Mouse (Mus musculus): ENCODE measurements at regions not wholly inside any gene's neighbourhood (a gene's known extent, or its start where the extent isn't known, plus 50 kb on each side); places are given as distances from the start of the nearest gene placed in this dataset.

DNA sequence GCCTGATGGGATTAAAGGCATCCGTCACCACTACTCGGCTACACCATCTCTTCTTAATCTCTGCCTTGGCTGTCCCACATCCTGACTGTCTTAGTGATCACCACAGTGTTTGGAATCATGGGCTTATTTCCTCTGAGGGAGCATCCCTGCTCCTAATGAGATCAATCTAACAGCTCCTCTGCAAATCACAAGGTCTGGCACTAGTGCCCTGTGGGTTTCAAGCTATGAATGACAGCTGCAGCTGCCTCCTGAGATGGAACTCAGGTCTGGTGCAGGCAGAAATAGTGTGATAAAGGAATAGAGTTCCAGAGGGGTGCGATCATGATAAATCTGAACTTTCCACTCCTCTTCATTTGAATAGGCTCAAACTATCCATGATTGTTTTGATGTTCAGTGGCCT lies 330.2 kb upstream of the Gm10131 start:
- Histone ChIP-seq H3K27ac (ENCODE audit: low read depth, low read length) (no peak overlapping the region), H3K9me3 (ENCODE audit: control insufficient read depth, low read length) (no peaks in the 10 kb centered on the region), H3K36me3 (ENCODE audit: control insufficient read depth, insufficient read depth, low read length) (no peaks in the 10 kb centered on the region), H3K4me3 (ENCODE audit: low read length) (no peak overlapping the region), H3K4me2 (replicated peaks; ENCODE audit: low read depth, low read length) (no peak overlapping the region), H3K27me3 (ENCODE audit: control insufficient read depth, insufficient read depth, low read length) (no peaks in the 10 kb centered on the region), H3K4me1 (ENCODE audit: control insufficient read depth, insufficient read depth, low read length) (no peaks in the 10 kb centered on the region), H3K9ac (ENCODE audit: low read depth, low read length) (no peak overlapping the region)
- WGBS: 78% methylated on average over 3 of the region's 3 CpGs
- no peak for ATAC-seq (ENCODE audit: low FRiP score, low TSS enrichment)

DNA sequence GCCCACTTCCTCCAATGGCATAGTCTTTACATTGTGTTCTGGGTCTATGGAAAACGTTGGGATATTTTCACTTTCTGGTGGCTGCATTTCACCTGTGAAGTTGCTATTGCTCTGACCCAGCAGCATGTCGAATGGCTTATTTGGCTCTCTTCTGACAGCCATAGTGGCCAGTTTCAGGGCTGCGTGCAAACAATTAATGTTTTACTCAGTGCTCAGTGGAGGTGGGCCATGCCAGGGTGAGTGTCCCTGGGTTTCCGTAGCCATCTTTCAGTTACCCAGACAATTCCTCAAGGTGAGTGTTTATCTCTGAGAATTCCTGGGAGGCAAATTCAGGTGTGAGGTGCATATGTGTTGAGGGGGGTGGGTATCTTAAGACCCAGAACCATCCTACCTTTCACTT lies 329.2 kb upstream of the Gm10131 start:
- no peak overlapping the region for H3K27ac ChIP-seq (ENCODE audit: low read depth, low read length)
- no peak overlapping the region for H3K9ac ChIP-seq (ENCODE audit: low read depth, low read length)
- no peaks in the 10 kb centered on the region for H3K36me3 ChIP-seq (ENCODE audit: control insufficient read depth, insufficient read depth, low read length)
- no peaks in the 10 kb centered on the region for H3K9me3 ChIP-seq (ENCODE audit: control insufficient read depth, low read length)
- 80% methylated on average over 4 of the region's 4 CpGs for WGBS
- no peaks in the 10 kb centered on the region for H3K27me3 ChIP-seq (ENCODE audit: control insufficient read depth, insufficient read depth, low read length)
- ATAC-seq (ENCODE audit: low FRiP score, low TSS enrichment): no peak
- no peaks in the 10 kb centered on the region for H3K4me1 ChIP-seq (ENCODE audit: control insufficient read depth, insufficient read depth, low read length)
- no peak overlapping the region for H3K4me2 ChIP-seq (replicated peaks; ENCODE audit: low read depth, low read length)
- H3K4me3 ChIP-seq (ENCODE audit: low read length): no peak overlapping the region

DNA sequence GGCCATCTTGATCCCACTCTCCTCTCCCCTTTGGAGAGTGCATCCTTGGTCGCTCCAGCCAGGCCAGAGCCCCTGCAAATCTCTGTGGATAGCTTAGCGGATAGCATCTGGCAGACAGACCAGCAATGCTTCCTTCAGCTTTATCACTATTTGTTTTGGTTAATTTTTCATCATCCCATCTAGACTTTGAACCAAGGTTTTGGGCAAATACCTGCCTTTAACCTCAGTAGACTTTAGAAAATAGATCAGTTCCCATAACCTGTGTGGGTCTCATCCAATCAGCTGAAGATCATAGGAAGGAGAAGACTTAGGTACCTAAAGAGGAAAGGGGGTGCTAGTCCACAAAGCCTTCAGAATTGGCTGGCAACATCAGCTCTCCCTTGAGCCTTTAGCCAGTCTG lies 327.2 kb upstream of the Gm10131 start:
- H3K9ac ChIP-seq (ENCODE audit: low read depth, low read length): no peak overlapping the region
- no peaks in the 10 kb centered on the region for H3K27me3 ChIP-seq (ENCODE audit: control insufficient read depth, insufficient read depth, low read length)
- H3K27ac ChIP-seq (ENCODE audit: low read depth, low read length): no peak overlapping the region
- no peak for ATAC-seq (ENCODE audit: low FRiP score, low TSS enrichment)
- H3K4me3 ChIP-seq (ENCODE audit: low read length): no peak overlapping the region
- no peaks in the 10 kb centered on the region for H3K36me3 ChIP-seq (ENCODE audit: control insufficient read depth, insufficient read depth, low read length)
- no peak overlapping the region for H3K4me2 ChIP-seq (replicated peaks; ENCODE audit: low read depth, low read length)
- no peaks in the 10 kb centered on the region for H3K9me3 ChIP-seq (ENCODE audit: control insufficient read depth, low read length)
- 90% methylated on average over 2 of the region's 2 CpGs for WGBS
- H3K4me1 ChIP-seq (ENCODE audit: control insufficient read depth, insufficient read depth, low read length): no peaks in the 10 kb centered on the region

DNA sequence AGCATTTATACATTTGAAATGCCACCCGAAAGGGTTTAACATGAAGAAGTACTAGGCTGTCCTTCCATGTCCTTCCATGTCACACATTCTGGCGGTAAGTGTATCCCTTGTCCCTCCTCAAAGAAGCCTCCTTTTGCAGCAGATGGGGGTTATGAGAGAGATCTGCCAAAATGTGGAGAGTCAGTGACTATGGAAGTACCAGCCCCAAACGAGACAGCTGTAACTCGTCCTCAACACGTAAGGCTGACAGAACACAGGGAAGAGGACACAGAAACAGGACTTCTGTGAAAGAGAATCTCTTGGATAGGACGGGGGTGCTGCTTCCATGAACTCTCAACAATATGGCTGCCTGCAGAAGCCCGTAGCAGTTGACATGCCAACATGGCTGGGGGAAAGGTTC lies 320.4 kb upstream of the Gm10131 start:
- Histone ChIP-seq H3K4me2 (replicated peaks; ENCODE audit: low read depth, low read length) (no peak overlapping the region), H3K27ac (ENCODE audit: low read depth, low read length) (no peak overlapping the region), H3K9ac (ENCODE audit: low read depth, low read length) (no peak overlapping the region), H3K9me3 (ENCODE audit: control insufficient read depth, low read length) (no peaks in the 10 kb centered on the region), H3K4me3 (ENCODE audit: low read length) (no peak overlapping the region), H3K4me1 (ENCODE audit: control insufficient read depth, insufficient read depth, low read length) (no peaks in the 10 kb centered on the region), H3K27me3 (ENCODE audit: control insufficient read depth, insufficient read depth, low read length) (no peaks in the 10 kb centered on the region), H3K36me3 (ENCODE audit: control insufficient read depth, insufficient read depth, low read length) (no peaks in the 10 kb centered on the region)
- WGBS: 78% methylated on average over 7 of the region's 7 CpGs
- no peak for ATAC-seq (ENCODE audit: low FRiP score, low TSS enrichment)

DNA sequence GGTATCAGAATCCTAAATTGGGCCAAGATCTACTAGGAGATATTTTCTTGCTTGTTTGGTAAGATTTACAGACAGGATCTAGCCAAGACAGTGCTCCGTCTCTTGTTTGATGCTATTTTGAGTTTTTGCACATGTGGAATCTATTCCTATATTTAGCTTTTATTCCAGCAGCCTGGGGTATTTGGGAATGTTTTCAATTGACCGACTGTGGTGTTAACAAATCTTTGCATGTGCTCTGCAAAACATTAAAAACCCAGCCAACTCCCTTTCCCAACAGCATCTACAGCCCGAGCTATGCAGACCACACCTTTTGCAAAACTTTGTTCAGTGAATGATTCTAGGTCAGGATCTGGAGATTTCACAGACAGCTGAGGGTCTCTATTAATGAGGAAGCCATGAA lies 317.7 kb upstream of the Gm10131 start:
- Histone ChIP-seq H3K4me2 (replicated peaks; ENCODE audit: low read depth, low read length) (no peak overlapping the region), H3K36me3 (ENCODE audit: control insufficient read depth, insufficient read depth, low read length) (no peaks in the 10 kb centered on the region), H3K27ac (ENCODE audit: low read depth, low read length) (no peak overlapping the region), H3K9me3 (ENCODE audit: control insufficient read depth, low read length) (no peaks in the 10 kb centered on the region), H3K4me1 (ENCODE audit: control insufficient read depth, insufficient read depth, low read length) (no peaks in the 10 kb centered on the region), H3K27me3 (ENCODE audit: control insufficient read depth, insufficient read depth, low read length) (no peaks in the 10 kb centered on the region; the same call in 1 of the 2 replicates), H3K9ac (ENCODE audit: low read depth, low read length) (no peak overlapping the region), H3K4me3 (ENCODE audit: low read length) (no peak overlapping the region)
- 80% methylated on average over 3 of the region's 3 CpGs for WGBS
- no peak for ATAC-seq (ENCODE audit: low FRiP score, low TSS enrichment)

DNA sequence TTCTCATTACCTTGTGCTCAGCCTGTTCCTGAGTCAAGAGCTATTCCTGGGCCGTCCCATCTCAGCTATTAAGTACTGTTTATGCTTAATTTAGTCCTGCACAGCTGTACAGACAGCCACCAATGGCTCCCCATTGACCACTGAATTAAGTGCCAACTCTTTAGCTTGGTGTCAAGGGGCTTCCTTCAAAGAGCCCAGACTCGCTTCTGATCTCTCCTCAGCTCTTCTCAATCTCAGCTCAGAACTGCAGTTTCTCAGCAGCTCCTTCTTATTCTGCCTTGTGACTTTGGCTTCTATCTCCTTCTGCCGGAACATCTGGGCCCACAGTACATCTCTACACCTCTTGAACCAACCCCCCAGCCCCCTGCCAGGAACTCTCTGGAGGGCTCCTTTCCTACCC lies 290.0 kb upstream of the Gm10131 start:
- no peaks in the 10 kb centered on the region for H3K27me3 ChIP-seq (ENCODE audit: control insufficient read depth, insufficient read depth, low read length)
- no peak for ATAC-seq (ENCODE audit: low FRiP score, low TSS enrichment)
- no peak overlapping the region for H3K27ac ChIP-seq (ENCODE audit: low read depth, low read length)
- 80% methylated on average over 3 of the region's 3 CpGs for WGBS
- no peak overlapping the region for H3K9ac ChIP-seq (ENCODE audit: low read depth, low read length)
- no peaks in the 10 kb centered on the region for H3K9me3 ChIP-seq (ENCODE audit: control insufficient read depth, low read length)
- H3K4me1 ChIP-seq (ENCODE audit: control insufficient read depth, insufficient read depth, low read length): peaks cover 12% of the 10 kb centered on the region; the same call in 1 of the 2 replicates
- no peak overlapping the region for H3K4me3 ChIP-seq (ENCODE audit: low read length)
- H3K36me3 ChIP-seq (ENCODE audit: control insufficient read depth, insufficient read depth, low read length): no peaks in the 10 kb centered on the region
- no peak overlapping the region for H3K4me2 ChIP-seq (replicated peaks; ENCODE audit: low read depth, low read length)

DNA sequence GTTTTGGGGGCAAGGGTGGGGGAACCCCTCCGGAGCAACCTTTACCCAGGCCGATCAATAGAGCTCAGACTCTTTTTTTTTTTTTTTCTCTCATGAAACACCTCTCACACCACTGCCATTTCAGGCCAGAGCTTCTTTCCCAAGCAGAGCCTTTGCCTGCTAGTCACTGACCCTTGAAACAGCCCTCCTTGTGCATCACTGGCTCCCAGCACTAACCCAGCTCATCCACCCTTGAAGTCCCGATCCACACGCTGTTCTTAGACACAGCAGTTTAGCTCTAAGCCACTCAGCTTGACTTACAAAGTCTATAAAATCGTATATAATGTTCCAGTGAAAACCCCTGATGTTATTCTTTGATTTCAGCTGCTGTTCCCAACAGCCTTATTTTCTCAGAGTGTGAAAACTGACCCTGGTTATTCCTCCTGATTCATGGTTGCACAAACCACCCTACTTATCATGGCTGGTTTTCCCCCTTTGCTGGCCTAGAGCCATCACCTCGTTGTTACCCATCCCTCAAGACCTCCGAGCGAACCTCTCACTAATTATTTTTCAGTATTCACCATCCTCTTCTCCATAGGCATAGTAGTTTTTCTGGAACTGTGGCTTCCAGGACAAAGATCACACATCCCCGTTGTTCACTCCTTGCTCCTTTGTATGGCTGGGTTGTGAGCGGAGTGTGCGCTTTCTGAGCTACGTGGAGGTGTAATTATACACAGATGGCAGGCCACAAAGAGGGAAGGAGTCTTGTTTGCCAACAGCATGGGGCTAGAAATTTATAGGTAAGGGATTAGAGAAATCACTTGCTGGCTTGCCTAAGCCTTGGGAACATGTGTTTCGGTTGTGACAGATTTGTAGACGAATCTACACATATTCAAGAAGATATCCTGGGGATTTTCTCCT lies 287.6 kb upstream of the Gm10131 start:
- H3K4me2 ChIP-seq (replicated peaks; ENCODE audit: low read depth, low read length): no peak overlapping the region
- H3K36me3 ChIP-seq (ENCODE audit: control insufficient read depth, insufficient read depth, low read length): no peaks in the 10 kb centered on the region
- H3K9me3 ChIP-seq (ENCODE audit: control insufficient read depth, low read length): no peaks in the 10 kb centered on the region
- WGBS: 27% methylated on average over 14 of the region's 14 CpGs
- no peak overlapping the region for H3K9ac ChIP-seq (ENCODE audit: low read depth, low read length)
- peak overlapping the region; percentile 55; the same call in 1 of the 2 replicates for H3K27ac ChIP-seq (ENCODE audit: low read depth, low read length)
- peaks cover 12% of the 10 kb centered on the region; the same call in 1 of the 2 replicates for H3K4me1 ChIP-seq (ENCODE audit: control insufficient read depth, insufficient read depth, low read length)
- ATAC-seq (ENCODE audit: low FRiP score, low TSS enrichment): peak; percentile 90
- no peak overlapping the region for H3K4me3 ChIP-seq (ENCODE audit: low read length)
- no peaks in the 10 kb centered on the region for H3K27me3 ChIP-seq (ENCODE audit: control insufficient read depth, insufficient read depth, low read length)

DNA sequence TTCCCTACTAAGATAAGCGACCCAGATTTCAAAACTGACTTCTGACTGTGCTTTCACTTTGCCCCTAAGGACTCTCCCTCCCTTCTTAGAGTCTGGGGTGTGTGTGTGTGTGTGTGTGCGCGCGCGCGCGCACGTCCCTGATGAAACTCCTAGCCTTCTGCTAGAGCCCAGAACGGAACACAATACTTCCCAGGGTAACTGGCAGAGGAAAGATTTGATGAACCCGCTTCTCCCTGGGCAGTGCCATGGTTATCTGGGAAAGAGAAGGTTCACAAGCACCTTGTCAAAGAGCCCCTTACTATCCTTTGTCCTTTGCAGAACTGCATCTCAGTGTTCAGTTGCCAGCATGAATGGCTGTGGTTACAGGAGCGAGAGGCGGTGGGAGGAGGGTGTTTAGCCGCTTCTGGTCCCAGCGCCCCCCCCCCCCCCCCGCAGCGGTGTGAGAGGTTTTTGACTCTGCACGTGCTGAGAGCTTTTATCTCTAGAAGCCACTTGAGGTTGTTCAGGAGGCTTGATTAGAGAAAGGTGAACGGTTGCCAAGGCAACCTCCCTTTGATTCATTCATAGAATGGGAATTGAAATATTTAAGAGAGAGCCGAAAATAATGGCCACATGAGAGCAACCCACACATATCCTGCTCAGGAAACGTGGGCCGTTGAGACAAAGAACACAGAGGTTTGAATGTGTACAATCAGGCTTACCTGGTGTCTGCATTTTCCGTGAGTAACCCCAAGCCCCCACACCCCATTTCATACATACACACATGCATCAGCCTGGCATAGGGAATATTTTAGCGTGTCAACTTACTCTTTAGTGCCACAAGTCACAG lies 286.3 kb upstream of the Gm10131 start:
- Histone ChIP-seq H3K27ac (ENCODE audit: low read depth, low read length) (no peak overlapping the region), H3K4me1 (ENCODE audit: control insufficient read depth, insufficient read depth, low read length) (peaks cover 12% of the 10 kb centered on the region; the same call in 1 of the 2 replicates), H3K4me2 (replicated peaks; ENCODE audit: low read depth, low read length) (no peak overlapping the region), H3K9ac (ENCODE audit: low read depth, low read length) (no peak overlapping the region), H3K36me3 (ENCODE audit: control insufficient read depth, insufficient read depth, low read length) (no peaks in the 10 kb centered on the region), H3K9me3 (ENCODE audit: control insufficient read depth, low read length) (no peaks in the 10 kb centered on the region), H3K4me3 (ENCODE audit: low read length) (no peak overlapping the region), H3K27me3 (ENCODE audit: control insufficient read depth, insufficient read depth, low read length) (no peaks in the 10 kb centered on the region)
- WGBS: 47% methylated on average over 22 of the region's 23 CpGs
- ATAC-seq (ENCODE audit: low FRiP score, low TSS enrichment): no peak

DNA sequence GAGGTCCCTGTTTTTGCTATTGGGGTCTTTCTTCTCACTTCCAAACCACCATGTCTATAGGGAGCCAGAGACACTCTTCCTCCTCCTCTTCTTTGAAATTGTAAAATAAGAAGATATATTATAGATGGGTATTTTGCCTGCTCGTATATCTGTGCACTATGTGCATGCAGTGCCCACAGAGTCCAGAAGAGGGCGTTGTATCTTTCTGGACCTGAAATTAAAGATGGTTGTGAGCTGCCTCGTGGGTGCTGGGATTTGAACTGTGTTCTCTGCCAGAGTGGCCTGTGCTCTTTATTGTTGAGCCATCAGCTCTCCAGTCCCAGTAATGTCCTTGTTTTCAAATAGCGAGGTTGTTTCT lies 285.7 kb upstream of the Gm10131 start:
- Histone ChIP-seq H3K4me2 (replicated peaks; ENCODE audit: low read depth, low read length) (no peak overlapping the region), H3K4me1 (ENCODE audit: control insufficient read depth, insufficient read depth, low read length) (peaks cover 17% of the 10 kb centered on the region; the same call in 1 of the 2 replicates), H3K36me3 (ENCODE audit: control insufficient read depth, insufficient read depth, low read length) (no peaks in the 10 kb centered on the region), H3K27me3 (ENCODE audit: control insufficient read depth, insufficient read depth, low read length) (no peaks in the 10 kb centered on the region), H3K27ac (ENCODE audit: low read depth, low read length) (no peak overlapping the region), H3K9ac (ENCODE audit: low read depth, low read length) (no peak overlapping the region), H3K4me3 (ENCODE audit: low read length) (no peak overlapping the region), H3K9me3 (ENCODE audit: control insufficient read depth, low read length) (no peaks in the 10 kb centered on the region)
- no peak for ATAC-seq (ENCODE audit: low FRiP score, low TSS enrichment)
- WGBS: 66% methylated on average over 4 of the region's 4 CpGs
